Mouse (Mus musculus): ENCODE results near the gene Gm43191. TPM values are rescaled to one million over a fixed set of nuclear protein-coding genes. Genes with fewer than 3 reads are reported as not detected.

The Gm43191 gene
- total RNA-seq, 2 experiments from 2014 or later: 1.2 to 2.4 TPM

DNA sequence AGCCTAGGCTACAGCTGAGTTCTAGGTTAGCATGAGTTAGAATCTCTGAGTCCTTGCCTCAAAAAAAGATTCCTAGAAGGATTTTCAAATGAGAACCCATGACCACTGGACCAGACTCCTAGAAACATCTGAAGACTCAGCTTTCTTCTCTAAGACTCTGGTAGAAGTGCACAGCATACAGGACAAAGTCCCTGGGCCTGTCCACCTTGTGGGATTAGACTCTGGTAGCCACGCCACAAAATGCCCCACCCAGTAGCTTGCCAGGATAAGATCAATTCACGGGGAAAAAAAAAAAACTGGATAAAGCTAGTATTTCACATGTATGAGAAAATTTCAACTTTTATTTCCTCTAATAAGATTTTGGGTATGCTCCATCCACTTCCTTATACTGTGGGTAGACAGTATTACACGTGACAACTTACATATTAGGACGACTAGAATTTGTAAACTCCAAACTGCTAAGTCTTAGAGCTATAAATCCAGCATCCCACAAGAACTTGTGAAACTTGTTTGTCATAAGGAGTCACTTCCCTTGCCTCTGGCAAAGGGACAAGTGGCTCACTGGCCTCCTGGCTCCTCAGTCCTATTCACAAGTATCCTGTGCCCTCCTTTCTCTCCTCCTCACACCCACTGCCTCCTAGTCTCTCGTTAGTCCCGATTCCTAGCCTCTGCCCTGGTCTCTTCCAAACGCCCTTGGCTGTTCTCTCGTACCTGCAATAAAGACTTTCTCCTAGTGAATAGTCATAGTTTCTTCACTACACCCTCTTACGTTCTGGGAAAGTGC lies 43.2 kb downstream of the Gm43191 start:
- intact Hi-C loops (cut with DNase I): loop anchor here (5.0 kb wide), 1 partner anchor 131 kb away; the partner anchor contains the start of gene Rtca

DNA sequence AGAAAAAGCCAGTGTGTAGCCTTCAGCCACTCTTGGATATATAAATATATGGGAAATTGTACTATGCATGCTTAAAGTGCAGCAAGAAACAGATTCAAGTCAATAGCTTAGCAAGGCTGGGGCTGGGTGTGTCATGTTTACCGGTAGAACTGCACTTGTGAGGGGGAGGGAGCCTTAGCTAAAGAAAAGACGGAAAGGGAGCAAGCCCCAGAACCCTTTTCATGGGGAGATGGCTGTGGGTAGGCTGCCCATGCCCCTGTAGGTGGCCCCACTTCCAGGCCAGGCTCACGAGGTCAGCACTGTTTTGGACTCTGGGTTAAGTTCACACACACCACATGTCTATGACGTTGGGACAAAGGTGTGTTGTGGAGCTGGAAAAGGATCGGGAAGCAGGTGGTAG lies 45.3 kb downstream of the Gm43191 start:
- no peak for DNase-seq (ENCODE audit: extremely low spot score in 1 of 2, low spot score in 2 of 2)
- intact Hi-C loops (cut with DNase I): loop anchor here (5.0 kb wide), 1 partner anchor 128 kb away; the partner anchor contains the start of gene Rtca

More for the DNA sequence above, 43.2 kb downstream of the Gm43191 start:
- no peak for DNase-seq (ENCODE audit: extremely low spot score in 1 of 2, low spot score in 2 of 2)

DNA sequence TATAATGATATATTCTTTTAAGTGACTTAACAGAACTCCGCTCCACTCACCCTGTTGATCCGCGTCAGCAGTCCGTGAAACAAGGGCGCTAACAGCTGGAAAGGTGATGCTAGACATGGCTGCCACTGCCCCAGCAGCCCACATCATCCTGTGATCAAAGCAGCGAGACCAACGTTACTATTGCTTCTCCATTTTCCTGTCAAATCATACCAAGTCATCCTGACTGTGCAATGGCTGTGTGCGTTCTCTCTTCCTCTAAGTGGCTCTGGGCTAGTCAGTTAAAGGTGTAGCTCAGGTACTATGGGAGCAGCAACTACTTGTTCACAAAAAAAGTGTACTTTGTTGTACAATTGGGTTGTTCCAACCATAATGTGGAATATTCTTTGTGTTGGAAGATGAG lies 46.2 kb downstream of the Gm43191 start:
- intact Hi-C loops (cut with DNase I): loop anchor here (5.0 kb wide), 1 partner anchor 128 kb away; the partner anchor contains the start of gene Rtca

DNA sequence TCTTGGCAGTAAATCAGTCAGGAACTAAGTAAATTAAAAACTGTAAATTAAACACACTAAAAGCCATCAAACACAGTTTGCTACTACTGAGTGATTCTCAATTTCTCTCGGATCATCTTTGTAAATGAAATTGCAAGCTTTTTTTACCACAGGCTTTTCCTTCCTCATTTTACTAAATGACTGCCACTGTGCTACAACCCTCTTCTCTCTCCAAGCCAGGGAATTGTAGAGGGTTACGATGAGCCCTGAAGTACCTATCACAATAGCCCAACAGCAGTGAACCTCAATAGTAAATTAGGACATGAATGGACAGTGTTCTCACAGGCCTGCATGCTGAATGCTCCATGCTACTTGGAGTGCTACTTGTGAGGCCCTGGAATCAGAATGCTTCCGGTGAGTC lies 47.0 kb downstream of the Gm43191 start:
- intact Hi-C loops (cut with DNase I): no loop called here
- no peak for DNase-seq (ENCODE audit: extremely low spot score in 1 of 2, low spot score in 2 of 2)

More for the DNA sequence above, 46.2 kb downstream of the Gm43191 start:
- no peak for DNase-seq (ENCODE audit: extremely low spot score in 1 of 2, low spot score in 2 of 2)

DNA sequence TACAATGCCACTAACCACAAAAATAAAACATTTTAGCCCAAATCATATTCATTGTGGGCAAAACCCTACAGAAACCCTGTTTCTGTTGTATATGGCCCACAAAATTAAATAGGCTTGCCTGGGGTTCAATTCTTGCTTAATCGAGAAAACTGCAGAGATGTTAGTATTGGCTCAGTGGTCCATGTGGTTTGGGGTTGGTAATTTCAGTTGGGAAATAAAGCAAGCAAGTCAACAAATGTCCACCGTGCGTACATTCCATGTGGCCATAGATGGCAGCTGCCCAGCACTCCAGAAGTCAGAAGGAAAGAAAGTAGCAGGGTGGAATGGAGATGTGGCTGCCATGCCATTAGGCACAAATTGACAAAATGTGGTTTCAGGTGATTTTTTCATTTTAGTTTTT lies 48.1 kb downstream of the Gm43191 start:
- intact Hi-C loops (cut with DNase I): no loop called here
- DNase-seq (ENCODE audit: extremely low spot score in 1 of 2, low spot score in 2 of 2): no peak

DNA sequence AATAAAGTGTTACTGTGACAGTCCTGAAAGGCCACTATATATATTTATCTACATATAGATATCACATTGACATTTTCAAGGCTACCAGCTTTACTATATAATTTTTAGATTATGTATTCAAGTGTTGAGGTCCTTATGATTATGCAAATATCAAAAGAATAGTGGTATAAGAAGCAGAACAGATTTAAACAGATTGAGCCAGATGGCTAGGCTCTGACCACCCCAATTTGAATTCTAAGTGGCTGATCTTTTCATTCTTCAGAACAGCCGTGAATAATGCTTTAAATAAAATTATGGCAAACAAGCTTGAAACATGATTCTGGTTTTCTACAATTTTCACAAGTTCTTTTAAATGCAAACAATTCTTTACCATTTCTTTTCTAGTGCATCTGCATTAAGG lies 49.6 kb downstream of the Gm43191 start:
- intact Hi-C loops (cut with DNase I): no loop called here
- DNase-seq (ENCODE audit: extremely low spot score in 1 of 2, low spot score in 2 of 2): no peak

DNA sequence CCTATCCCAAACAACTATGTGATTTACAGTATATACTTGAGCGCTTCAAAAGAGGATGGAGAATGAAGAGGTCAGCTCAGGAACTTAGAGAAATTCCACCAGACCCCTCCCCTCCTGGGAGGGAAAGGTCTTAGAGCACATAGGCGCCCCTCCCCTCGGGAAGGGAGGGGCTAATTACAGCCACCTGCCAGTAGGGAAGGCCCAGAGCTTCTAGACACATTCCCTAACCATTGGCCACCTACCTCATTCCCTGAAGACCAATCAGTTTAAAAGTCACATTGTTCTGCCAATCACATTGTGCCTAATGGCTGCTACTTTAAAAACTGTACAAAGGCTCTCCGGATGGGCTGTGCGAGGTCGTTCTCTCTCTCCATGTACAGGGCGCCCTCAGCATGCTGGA lies 58.4 kb downstream of the Gm43191 start:
- intact Hi-C loops (cut with DNase I): no loop called here
- no peak for DNase-seq (ENCODE audit: extremely low spot score in 1 of 2, low spot score in 2 of 2)

DNA sequence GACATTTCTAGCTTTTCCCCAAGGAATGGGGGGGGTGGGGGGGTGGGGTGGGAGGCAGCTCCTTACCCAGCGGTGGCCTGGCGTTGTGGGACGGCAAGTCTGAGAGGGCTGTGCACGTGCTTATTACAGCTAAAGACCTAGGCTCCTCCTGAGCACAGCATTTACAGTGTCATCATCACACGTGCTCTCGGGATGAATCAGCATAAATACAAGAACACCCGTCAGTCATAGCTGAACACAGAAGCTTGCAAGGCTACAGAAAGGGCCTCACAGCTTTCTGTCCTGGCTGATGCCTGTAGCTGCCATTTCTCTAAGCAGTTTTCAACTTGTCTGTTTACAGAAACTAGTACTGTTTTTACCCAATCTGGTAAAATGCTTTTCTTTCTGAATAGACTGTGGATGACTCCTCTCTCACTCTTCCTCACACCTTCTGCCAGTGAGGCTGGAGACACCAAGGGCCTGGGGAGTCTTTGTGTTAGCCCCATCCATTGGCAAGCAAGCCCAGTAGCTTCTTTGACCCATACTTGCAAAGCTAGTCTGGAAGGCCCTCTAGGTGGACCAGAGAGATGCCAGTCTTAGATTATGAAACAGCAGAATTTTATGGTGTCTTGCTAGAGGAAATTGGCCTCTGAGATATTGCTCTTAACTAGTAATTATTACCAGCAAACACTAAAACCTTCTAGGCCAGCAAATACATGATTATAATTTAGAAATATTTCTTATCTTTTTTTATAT lies 60.3 kb downstream of the Gm43191 start:
- intact Hi-C loops (cut with DNase I): no loop called here
- no peak for DNase-seq (ENCODE audit: extremely low spot score in 1 of 2, low spot score in 2 of 2)

DNA sequence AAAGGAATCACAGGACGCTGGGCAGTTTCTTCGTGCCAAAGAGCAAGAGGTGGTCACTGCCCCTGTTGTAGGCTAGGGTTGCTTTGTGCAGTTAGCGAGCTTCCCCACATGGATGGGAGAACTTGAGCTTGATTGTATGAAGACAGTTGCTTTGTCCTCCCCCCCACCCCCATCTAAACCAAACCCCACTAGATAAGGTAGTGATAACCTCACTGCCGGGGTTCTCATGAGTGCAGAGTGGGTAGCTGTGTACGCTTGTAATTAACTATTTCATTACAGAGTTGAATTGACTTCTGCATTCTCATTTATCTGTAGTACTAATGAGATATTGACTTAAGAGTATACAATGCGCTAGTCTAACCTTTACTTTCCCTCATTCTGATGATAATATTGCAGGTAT lies 62.2 kb downstream of the Gm43191 start:
- no peak for DNase-seq (ENCODE audit: extremely low spot score in 1 of 2, low spot score in 2 of 2)
- intact Hi-C loops (cut with DNase I): no loop called here

DNA sequence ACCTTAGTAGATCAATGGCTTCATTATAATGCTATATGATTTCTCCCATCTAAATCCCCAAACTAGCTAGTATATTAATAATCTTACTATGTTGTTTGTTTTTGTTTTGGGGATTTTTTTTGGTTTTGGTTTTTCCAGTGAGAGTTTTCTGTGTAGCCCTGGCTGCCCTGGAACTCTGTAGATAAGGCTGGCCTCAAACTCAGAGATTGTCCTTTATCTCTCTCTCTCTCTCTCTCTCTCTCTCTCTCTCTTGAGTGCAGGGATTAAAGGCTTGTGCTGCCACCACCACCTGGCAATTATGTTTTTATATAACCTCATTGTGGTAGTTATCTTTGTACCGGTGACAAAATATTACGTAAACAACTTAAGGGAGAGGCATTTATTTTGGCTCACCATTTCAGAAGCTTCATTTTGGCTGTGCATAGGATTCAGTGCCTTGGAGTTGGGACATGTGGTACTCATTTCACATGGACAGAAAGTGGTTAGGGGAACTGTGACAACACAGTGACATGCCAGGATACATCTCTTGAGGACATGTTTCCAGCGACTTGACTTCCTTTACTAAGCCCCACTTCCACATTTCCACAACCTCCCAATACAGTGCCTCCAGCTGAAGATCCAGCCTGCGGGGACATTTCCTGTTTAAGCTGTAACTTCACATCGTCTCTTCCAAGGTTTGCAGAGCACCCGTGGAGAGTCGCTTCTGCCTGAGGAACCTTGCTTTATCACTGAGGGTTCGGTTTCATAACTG lies 65.6 kb downstream of the Gm43191 start:
- DNase-seq (ENCODE audit: extremely low spot score in 1 of 2, low spot score in 2 of 2): no peak
- intact Hi-C loops (cut with DNase I): no loop called here

DNA sequence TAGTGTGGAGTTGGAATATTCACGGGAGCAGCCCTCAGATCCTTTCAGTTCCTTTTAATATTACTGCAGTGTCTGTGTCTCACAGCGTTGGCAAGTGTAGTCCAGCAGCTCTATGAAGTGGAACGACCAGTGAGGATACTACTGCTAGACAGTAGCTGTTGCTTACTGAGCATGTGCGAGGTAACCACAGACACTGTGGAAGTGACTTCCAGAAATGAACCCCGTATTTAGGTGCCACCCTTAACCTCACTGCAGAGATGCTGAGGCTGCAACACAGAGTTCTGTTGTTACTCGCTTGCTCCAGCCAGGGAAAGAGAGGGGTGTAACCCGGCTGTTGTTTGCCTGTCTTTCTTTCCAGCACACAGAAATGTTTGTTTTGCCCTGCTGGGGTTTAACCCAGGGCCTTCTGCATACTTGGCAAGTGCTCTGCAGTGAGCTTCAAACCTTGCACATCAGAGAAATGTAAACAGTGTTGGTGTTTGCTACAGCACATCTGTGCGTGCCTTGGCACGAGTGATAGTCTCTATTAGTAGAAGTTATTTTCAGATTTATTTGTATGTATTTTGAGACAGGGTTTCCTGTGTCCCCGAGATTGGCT lies 66.7 kb downstream of the Gm43191 start, which contains the start of gene Trmt13:
Gene Trmt13, minus strand, starts transcription at position 293 of the 598 bp plus-strand sequence.
- intact Hi-C loops (cut with DNase I): no loop called here

DNA sequence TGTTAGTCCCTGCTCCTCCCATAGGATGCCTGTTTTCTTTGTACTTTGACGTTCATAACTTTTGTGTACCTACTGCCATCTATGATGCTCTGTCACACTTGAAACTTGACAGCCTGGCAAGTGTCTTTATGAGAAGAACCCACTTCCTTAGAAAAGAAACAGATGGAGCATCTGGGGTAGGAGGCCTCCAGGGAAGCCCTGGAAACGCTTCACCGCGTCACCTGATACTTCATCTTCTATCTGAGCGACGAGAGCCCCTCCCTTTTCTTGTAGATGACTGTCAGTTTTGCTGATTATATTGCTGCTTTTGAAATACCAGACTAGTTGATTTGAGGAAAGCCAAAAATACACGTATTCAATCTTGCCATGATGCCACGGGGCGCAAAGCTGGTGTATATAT lies 76.5 kb downstream of the Gm43191 start:
- intact Hi-C loops (cut with DNase I): no loop called here
- no peak for DNase-seq (ENCODE audit: extremely low spot score in 1 of 2, low spot score in 2 of 2)

More for the DNA sequence above, 66.7 kb downstream of the Gm43191 start, which contains the start of gene Trmt13:
- DNase-seq (ENCODE audit: extremely low spot score in 1 of 2, low spot score in 2 of 2): peak in 1 of 2 experiments; percentile 63

DNA sequence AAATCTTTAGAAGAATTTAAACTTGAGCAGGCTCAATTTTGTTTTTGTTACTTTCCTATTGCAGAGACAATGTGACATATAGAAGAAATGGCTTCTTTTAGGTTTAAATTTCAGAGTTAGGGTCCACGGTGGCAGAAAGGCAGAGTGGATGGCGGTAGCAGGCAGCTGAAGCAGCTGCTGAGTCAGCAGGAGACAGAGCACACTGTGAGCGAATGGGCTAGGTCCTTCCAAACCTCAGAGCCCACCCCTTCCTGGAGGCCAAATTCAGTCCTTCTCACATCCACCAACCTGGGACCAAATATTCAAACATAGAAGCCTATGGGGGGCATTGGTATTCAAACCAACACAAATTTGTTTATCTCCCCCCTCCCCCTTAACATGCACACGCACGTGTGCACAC lies 79.3 kb downstream of the Gm43191 start:
- intact Hi-C loops (cut with DNase I): no loop called here
- no peak for DNase-seq (ENCODE audit: extremely low spot score in 1 of 2, low spot score in 2 of 2)

DNA sequence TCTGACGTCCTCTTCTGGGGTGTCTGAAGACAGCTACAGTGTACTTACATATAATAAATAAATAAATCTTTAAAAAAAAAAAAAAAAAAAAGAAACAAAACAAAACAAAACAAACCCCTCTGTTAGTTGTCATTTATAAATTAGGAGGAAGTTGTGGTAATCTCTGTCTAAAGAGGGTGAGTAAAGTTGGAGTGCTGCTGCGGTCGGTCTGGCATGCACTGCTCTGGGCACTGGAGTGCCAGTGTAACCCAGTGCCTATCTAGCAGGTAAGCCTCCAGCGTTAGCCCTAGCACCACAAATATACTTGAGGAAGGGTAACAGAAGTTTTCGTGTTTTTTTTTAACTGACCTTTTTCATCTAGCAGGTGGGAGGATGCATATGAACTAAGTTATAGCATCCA lies 80.1 kb downstream of the Gm43191 start:
- intact Hi-C loops (cut with DNase I): no loop called here
- DNase-seq (ENCODE audit: extremely low spot score in 1 of 2, low spot score in 2 of 2): no peak

DNA sequence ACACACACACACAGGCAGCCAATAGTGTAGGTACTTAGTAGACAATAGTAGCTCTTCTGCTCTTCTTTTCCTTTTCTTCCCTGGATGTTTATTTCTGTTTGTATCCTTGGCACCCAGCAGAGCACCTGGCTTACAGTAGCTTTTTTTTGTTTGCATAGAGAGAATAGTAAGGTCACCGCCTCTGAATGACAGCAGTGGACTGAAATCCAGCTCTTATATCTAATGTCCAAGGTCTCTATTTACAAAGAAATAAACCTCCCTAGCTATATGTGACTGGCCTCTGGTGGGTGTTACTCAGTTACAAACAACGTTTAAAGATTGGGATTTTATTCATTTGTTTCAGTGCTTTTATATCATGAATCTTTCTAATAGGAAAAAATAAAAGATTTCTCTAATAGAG lies 81.4 kb downstream of the Gm43191 start:
- intact Hi-C loops (cut with DNase I): loop anchor here (10.0 kb wide), 1 partner anchor 235 kb away; no protein-coding TSS in a partner anchor
- no peak for DNase-seq (ENCODE audit: extremely low spot score in 1 of 2, low spot score in 2 of 2)

DNA sequence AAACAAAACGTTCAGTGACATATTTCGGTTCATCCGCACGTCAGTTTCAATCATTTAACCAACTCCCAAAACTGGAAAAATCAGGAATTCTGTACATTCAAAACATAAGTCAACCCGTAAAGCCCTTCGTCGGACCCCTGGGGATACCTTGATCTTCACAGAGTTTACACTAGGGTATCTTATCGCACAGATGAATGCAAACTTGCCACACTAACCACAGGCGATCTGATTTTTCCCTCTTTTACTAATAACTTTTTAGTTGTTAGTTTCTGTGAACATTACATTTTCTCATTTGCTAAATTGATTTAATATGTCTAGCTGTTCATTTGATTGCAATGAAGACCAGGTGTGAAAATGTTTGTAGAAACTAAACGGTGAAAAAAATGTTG lies 85.5 kb downstream of the Gm43191 start:
- no peak for DNase-seq (ENCODE audit: extremely low spot score in 1 of 2, low spot score in 2 of 2)
- intact Hi-C loops (cut with DNase I): loop anchor here (10.0 kb wide), 1 partner anchor 239 kb away; no protein-coding TSS in a partner anchor

DNA sequence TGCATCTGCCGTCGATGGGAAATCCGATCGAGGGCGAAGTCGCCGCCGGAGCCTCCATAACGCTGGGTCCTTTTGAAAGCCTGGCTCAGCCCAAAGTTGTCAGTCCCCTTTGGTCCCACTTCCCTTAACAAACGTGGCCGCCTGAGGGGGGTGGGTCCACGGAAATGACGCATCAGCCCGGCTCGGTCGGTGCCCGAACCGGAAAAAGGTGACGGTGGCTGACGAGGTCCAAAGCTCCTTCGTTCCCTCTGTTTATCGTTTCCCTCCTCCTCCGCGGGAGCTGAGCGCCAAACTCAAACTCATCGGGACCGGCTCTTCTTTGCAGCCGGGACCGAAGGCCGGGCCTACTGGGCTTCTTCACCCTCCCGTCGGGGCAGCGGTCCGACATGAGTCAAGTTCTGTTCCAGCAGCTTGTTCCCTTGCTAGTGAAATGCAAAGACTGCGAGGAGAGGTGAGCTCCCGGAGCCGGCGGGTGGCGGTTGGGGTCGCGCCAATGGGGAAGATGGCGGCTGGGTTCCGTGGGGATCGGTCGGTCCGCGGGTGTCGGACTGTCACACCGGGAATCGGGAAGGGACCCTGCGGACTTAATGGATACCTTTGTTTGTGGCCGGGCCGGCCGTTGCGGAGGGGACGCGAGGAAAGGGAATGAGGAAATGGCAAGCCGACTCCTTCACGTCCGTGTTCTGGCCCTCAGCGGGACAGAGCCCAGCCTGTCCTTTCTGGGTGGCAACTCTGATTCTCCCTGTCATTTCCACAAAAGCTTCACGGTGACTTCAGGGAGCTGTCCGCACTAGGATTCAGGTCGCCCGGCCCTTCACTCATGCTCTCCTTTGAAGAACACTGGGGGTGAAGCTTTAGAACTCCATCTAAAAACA lies 86.1 kb downstream of the Gm43191 start, which contains the start of gene Sass6:
Gene Sass6, plus strand, starts transcription at position 255 of the 875 bp plus-strand sequence.
- intact Hi-C loops (cut with DNase I): loop anchor here (5.0 to 10.0 kb wide), 2 partner anchors 152 to 240 kb away; no protein-coding TSS in a partner anchor
- peak; percentile 99 for DNase-seq (ENCODE audit: extremely low spot score in 1 of 2, low spot score in 2 of 2)
